Mouse (Mus musculus): ENCODE measurements around the gene Ppef2. TPM values are rescaled to one million over a fixed set of nuclear protein-coding genes. Genes with fewer than 3 reads are reported as not detected.

The Ppef2 gene
- polyA plus RNA-seq, 1 experiment from 2014 or later, result not detected

DNA sequence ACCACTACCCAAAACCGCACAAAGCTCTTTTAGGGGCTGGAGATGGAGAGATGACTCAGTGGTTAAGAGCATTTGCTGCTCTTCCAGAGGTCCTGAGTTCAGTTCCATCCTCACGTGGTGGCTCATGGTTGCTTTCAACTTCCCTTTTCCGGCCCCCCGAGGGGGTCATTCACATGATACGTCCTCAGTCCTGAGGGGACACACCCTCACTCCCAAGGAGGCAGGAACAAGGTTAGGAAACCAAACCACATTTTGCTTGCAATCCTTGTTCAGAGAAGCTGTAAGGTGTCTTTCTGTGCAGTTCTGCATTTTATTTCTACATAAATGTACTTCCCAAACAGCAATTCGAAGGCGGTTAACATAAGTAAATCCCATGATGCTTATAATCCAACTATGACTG, 14.4 kb upstream of the Ppef2 start:
- 50% methylated on average over 7 of the region's 7 CpGs for WGBS (ENCODE audit: insufficient replicate concordance)
- ATAC-seq (ENCODE audit: low read depth), result no peak

DNA sequence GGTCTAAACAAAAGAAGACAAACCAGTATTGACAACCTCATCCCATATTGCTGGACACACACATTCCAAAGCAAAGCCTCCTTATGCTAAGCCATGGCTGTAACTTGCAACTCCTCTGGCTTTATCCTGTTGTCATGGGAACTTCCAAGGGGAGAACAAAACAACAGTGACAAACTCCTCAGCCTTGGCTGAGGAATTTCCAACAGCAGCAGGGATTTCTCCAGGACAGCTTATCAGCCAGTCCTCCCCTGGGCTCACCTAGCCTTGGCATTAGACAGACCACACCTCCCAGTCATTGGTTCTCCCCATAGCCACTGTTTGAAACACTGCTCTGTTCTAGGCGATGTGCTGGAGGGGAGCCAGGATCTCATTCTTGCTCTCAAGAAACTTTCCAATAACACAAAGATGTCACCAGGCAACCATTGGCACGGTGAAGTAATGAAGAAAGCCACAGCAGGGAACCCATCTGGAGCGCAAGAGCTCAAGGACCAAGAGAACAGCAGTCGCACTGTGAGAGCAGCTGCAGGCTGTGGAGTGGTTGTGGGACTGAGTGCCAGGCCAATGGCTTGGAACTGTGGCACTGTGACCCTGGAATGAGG, 7.8 kb upstream of the Ppef2 start:
- Histone ChIP-seq H3K9me3 (replicated peaks) (no peaks in the 10 kb centered on the region), H3K27ac (no peak overlapping the region), H3K36me3 (no peaks in the 10 kb centered on the region), H3K4me3 (replicated peaks) (no peak overlapping the region), H3K27me3 (peaks cover 13% of the 10 kb centered on the region), H3K9ac (no peak overlapping the region), H3K4me1 (replicated peaks) (no peaks in the 10 kb centered on the region), H3K4me2 (no peak overlapping the region)
- WGBS (ENCODE audit: insufficient replicate concordance), result 54% methylated on average over 4 of the region's 4 CpGs
- no peak for DNase-seq
- ATAC-seq (ENCODE audit: low read depth), result no peak

More for the DNA sequence above, 14.4 kb upstream of the Ppef2 start:
- no peak overlapping the region for H3K9ac ChIP-seq
- no peaks in the 10 kb centered on the region for H3K4me1 ChIP-seq (replicated peaks)
- no peak overlapping the region for H3K27ac ChIP-seq
- DNase-seq, result no peak
- no peak overlapping the region for H3K4me2 ChIP-seq
- no peaks in the 10 kb centered on the region for H3K9me3 ChIP-seq (replicated peaks)
- H3K36me3 ChIP-seq, result no peaks in the 10 kb centered on the region
- H3K4me3 ChIP-seq (replicated peaks), result no peak overlapping the region
- peaks cover 16% of the 10 kb centered on the region for H3K27me3 ChIP-seq

DNA sequence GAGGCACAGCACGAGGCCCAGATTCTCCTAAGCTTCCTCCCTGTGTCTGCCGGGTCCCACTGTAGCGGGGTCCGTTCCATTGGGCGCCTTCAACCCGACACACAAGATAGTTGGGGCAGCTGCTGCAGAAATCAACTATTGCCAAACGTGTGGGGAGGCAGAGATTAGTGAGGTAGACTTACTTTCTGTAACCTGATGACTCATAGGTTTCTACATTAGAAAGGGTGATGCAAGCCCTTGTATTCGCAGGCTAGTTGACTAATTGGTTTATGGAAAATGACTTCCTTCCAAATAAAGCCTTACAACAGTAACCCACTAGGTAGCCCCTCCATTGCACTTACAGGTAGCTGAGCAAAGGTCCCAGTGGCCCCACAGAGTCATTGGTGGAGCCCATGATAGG, 6.6 kb upstream of the Ppef2 start:
- ATAC-seq (ENCODE audit: low read depth), result no peak
- no peaks in the 10 kb centered on the region for H3K9me3 ChIP-seq (replicated peaks)
- H3K9ac ChIP-seq, result no peak overlapping the region
- H3K4me3 ChIP-seq (replicated peaks), result no peak overlapping the region
- peaks cover 18% of the 10 kb centered on the region for H3K27me3 ChIP-seq
- no peak for DNase-seq
- H3K36me3 ChIP-seq, result no peaks in the 10 kb centered on the region
- WGBS (ENCODE audit: insufficient replicate concordance), result 58% methylated on average over 8 of the region's 8 CpGs
- H3K4me1 ChIP-seq (replicated peaks), result no peaks in the 10 kb centered on the region
- H3K27ac ChIP-seq, result no peak overlapping the region
- H3K4me2 ChIP-seq, result no peak overlapping the region

DNA sequence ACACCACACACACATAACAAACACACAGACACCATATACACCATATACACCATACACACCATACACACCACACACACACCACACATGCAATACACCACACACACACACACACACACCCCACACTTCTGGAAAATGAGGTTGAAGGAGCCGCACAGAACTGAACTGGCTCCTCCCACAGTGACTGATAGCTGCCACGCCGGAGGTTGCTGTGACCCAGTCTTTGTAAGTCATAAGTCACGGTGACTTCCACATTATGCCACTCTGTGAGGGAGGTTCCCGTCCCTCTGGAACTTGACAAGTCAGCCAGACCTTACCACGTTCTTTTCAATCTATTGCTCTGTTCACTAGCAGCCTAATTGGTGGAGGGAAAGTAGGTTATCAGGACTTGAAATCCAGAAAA, 1.6 kb downstream of the Ppef2 start:
- H3K27ac ChIP-seq, result no peak overlapping the region
- H3K4me3 ChIP-seq (replicated peaks), result no peak overlapping the region
- no peaks in the 10 kb centered on the region for H3K4me1 ChIP-seq (replicated peaks)
- H3K27me3 ChIP-seq, result peaks cover 43% of the 10 kb centered on the region
- no peaks in the 10 kb centered on the region for H3K9me3 ChIP-seq (replicated peaks)
- ATAC-seq (ENCODE audit: low read depth) (no peak), DNase-seq (no peak)
- no peaks in the 10 kb centered on the region for H3K36me3 ChIP-seq
- WGBS (ENCODE audit: insufficient replicate concordance), result 38% methylated on average over 6 of the region's 6 CpGs
- no peak overlapping the region for H3K9ac ChIP-seq
- H3K4me2 ChIP-seq, result no peak overlapping the region

DNA sequence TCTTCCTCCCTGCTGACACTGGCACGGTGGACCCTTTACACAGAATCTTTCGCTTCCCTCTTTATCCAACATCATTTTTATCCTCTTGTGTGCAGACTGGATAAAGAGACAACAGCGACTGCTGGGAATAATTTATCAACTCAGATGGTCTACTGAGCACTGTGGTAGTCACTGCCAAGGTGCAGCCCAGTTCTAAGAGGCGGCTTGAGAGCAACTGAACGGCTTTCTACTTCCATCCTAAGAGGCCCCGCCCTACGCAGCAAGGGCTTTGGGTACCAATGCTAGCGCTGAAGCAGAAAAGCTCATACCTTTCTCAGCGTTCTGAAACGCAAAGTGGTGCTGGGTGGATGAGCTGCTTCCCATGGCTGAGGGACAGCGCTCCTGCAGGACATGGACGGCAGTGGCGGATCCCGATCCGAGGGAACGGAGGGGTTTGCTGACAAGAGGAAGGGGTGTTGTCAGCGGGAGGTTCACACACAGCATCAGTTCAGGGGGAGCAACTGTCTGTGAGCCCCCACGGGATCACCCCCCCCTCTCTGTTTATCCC, 3.2 kb downstream of the Ppef2 start:
- ATAC-seq (ENCODE audit: low read depth), result no peak
- Histone ChIP-seq H3K27me3 (peaks cover 48% of the 10 kb centered on the region), H3K9me3 (replicated peaks) (0 out of 2 replicates have a peak, but pooled peaks cover 8% of the 10 kb centered on the region), H3K4me1 (replicated peaks) (no peaks in the 10 kb centered on the region), H3K4me3 (replicated peaks) (no peak overlapping the region), H3K4me2 (no peak overlapping the region), H3K27ac (no peak overlapping the region), H3K9ac (no peak overlapping the region), H3K36me3 (no peaks in the 10 kb centered on the region)
- DNase-seq, result no peak
- 21% methylated on average over 18 of the region's 18 CpGs for WGBS (ENCODE audit: insufficient replicate concordance)

DNA sequence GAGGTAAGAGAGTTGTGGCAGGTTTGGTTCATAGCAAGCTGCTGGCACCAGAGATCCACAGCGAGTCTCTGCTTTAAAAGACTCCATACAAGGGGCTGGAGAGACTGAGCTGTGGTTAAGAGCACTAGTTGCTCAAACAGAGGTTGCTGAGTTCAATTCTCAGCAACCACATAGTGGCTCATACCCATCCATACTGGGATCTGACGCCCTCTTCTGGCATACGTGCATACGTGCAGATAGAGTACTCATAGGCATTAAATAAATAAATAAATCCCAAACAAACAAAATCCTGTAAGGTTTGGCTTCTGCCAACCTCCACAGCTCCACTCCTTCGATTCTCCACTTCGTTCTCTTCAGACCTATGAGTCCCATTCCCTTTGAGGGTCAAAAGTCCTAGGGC, 4.0 kb downstream of the Ppef2 start:
- DNase-seq (no peak), ATAC-seq (ENCODE audit: low read depth) (no peak)
- H3K9ac ChIP-seq, result no peak overlapping the region
- H3K4me3 ChIP-seq (replicated peaks), result no peak overlapping the region
- 71% methylated on average over 6 of the region's 6 CpGs for WGBS (ENCODE audit: insufficient replicate concordance)
- H3K9me3 ChIP-seq (replicated peaks), result 0 out of 2 replicates have a peak, but pooled peaks cover 8% of the 10 kb centered on the region
- peaks cover 55% of the 10 kb centered on the region for H3K27me3 ChIP-seq
- H3K27ac ChIP-seq, result no peak overlapping the region
- no peaks in the 10 kb centered on the region for H3K4me1 ChIP-seq (replicated peaks)
- no peaks in the 10 kb centered on the region for H3K36me3 ChIP-seq
- H3K4me2 ChIP-seq, result no peak overlapping the region

DNA sequence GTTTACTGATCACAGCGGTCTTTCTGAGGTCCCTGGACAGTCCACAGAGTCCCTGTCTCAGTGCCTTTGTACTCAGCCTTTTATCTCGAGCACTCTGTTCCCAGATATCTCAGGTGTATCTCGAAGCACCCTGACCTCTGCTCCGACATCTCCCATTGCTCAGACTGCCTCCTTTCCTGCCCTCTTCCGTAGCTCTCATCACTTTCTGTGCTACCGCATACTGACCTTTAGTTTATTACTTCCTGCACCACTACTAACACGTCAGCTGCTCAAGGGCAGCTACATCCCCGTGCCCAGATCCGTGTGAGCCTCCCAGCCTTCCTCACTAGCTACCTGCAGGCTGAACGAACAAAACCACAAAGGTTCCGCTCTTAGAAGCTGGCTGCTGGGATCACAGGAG, 7.5 kb downstream of the Ppef2 start:
- H3K9ac ChIP-seq, result no peak overlapping the region
- 0 out of 2 replicates have a peak, but pooled peaks cover 8% of the 10 kb centered on the region for H3K9me3 ChIP-seq (replicated peaks)
- ATAC-seq (ENCODE audit: low read depth) (no peak), DNase-seq (no peak)
- no peak overlapping the region for H3K4me3 ChIP-seq (replicated peaks)
- 60% methylated on average over 11 of the region's 11 CpGs for WGBS (ENCODE audit: insufficient replicate concordance)
- no peaks in the 10 kb centered on the region for H3K36me3 ChIP-seq
- no peak overlapping the region for H3K4me2 ChIP-seq
- H3K27ac ChIP-seq, result no peak overlapping the region
- H3K27me3 ChIP-seq, result peaks cover 52% of the 10 kb centered on the region
- H3K4me1 ChIP-seq (replicated peaks), result no peaks in the 10 kb centered on the region

DNA sequence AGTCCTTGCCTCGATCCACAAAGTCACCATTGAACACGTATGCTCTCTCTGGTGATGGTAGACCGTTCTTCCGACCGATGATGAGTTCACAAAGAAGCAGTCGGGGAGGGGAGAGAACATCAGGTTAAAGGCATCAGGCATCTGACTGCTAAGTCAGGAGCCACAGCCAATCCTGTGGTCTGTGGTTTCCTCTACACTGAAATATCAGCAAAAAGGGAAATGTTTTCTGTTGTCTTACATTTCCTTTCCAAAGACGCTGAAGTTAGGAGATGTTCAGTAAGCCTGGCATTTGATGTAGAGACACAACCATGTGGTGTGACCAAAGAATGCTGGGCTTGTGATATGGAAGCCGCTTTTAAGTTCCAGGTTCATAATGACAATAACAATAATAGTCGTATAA, 10.6 kb downstream of the Ppef2 start:
- no peak overlapping the region for H3K4me3 ChIP-seq (replicated peaks)
- no peaks in the 10 kb centered on the region for H3K36me3 ChIP-seq
- no peak overlapping the region for H3K4me2 ChIP-seq
- ATAC-seq (ENCODE audit: low read depth) (no peak), DNase-seq (peak; percentile 5)
- peaks cover 49% of the 10 kb centered on the region for H3K27me3 ChIP-seq
- H3K9me3 ChIP-seq (replicated peaks), result 0 out of 2 replicates have a peak, but pooled peaks cover 8% of the 10 kb centered on the region
- H3K27ac ChIP-seq, result no peak overlapping the region
- WGBS (ENCODE audit: insufficient replicate concordance), result 22% methylated on average over 9 of the region's 9 CpGs
- H3K4me1 ChIP-seq (replicated peaks), result no peaks in the 10 kb centered on the region
- H3K9ac ChIP-seq, result no peak overlapping the region

DNA sequence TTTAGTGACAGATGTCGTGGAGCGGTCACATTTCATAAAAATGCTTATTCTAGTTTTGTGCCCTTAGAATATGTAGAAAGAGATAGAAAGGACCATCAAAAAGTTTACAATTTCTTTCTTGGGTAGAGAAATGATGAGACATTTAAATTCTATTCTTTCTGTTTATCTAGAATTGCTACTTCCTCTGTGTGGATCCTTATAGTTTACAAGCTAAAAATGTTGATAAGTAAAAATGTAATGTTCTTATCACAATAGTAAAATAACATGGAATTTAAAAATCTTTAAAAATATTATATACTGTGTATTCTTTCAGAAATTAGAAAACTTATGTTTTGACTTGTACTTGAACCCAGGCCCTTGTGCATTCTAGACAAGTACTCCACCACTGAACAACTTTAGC, 11.2 kb downstream of the Ppef2 start:
- no peak for DNase-seq
- no peaks in the 10 kb centered on the region for H3K4me1 ChIP-seq (replicated peaks)
- 0 out of 2 replicates have a peak, but pooled peaks cover 8% of the 10 kb centered on the region for H3K9me3 ChIP-seq (replicated peaks)
- no peak overlapping the region for H3K4me3 ChIP-seq (replicated peaks)
- 79% methylated on average over 2 of the region's 2 CpGs for WGBS (ENCODE audit: insufficient replicate concordance)
- no peaks in the 10 kb centered on the region for H3K36me3 ChIP-seq
- H3K27ac ChIP-seq, result no peak overlapping the region
- peaks cover 48% of the 10 kb centered on the region for H3K27me3 ChIP-seq
- ATAC-seq (ENCODE audit: low read depth), result no peak
- no peak overlapping the region for H3K9ac ChIP-seq
- H3K4me2 ChIP-seq, result no peak overlapping the region

DNA sequence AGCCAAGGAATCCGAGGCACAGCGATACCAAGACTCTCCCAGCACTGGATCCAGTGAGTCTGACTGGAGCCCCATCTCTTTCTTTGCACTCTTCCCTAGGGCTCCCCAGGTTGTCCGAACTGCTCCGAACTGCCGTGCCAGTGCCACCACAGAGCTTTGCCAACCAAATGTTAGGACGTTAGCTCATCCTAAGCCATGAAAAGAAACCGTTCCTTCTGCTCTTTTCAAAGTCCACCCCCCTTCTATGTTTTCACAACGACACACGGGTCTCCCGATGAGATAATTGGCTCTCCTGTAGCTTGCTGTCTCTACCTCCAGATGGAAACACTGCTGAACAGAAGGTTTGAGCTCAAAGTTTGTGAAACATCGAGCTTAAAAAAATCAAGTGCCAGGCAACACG, 15.3 kb downstream of the Ppef2 start:
- H3K9ac ChIP-seq, result no peak overlapping the region
- H3K9me3 ChIP-seq (replicated peaks), result no peaks in the 10 kb centered on the region
- no peak for DNase-seq
- H3K27me3 ChIP-seq, result peaks cover 43% of the 10 kb centered on the region
- ATAC-seq (ENCODE audit: low read depth), result no peak
- H3K4me2 ChIP-seq, result no peak overlapping the region
- no peak overlapping the region for H3K4me3 ChIP-seq (replicated peaks)
- H3K4me1 ChIP-seq (replicated peaks), result no peaks in the 10 kb centered on the region
- H3K27ac ChIP-seq, result no peak overlapping the region
- 78% methylated on average over 12 of the region's 12 CpGs for WGBS (ENCODE audit: insufficient replicate concordance)
- H3K36me3 ChIP-seq, result no peaks in the 10 kb centered on the region

DNA sequence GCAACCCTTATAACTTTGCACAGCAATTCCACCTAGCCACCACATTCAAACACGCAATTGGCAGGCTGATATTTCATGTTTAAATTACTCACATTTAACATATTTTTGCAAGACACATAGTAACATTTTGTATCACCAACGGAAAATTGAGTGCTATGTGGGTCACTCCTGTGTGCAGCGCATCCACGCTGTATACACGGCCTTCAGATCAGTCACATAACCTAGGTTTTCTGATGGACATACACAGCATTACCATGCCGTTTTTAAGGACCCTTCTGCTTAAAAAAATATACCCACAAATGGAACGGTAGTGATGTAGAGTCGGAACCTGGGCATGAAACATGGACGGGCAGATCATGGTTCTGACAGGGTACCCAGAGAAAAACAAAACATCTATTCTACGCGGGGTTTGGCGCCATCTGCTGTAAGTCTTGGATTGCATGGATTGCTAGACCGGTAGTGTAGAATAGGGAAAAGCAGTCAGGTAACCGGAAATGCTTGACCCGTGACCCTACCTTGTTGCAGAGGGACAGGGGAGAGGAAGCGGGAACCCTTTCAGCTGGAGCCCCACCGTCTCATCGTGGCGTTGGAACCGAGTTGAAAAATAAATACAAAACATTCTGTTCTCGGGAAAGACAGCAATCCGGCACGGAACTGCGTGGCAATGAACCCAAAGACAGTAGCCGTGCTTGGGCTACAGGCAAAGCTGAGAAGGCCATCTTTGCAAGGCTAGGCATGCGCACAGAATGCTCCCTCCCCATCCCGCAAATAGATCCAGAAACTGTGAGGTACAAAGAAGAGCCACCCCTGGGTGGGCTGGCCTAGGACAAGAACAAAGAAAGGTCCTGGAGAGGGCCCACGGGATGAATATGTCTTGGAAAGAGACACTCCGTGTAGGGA, 16.5 kb downstream of the Ppef2 start:
- Histone ChIP-seq H3K36me3 (no peaks in the 10 kb centered on the region), H3K9me3 (replicated peaks) (no peaks in the 10 kb centered on the region), H3K4me1 (replicated peaks) (no peaks in the 10 kb centered on the region), H3K4me3 (replicated peaks) (no peak overlapping the region), H3K4me2 (no peak overlapping the region), H3K27ac (no peak overlapping the region), H3K27me3 (peaks cover 45% of the 10 kb centered on the region), H3K9ac (no peak overlapping the region)
- DNase-seq (no peak), ATAC-seq (ENCODE audit: low read depth) (no peak)
- WGBS (ENCODE audit: insufficient replicate concordance), result 37% methylated on average over 29 of the region's 29 CpGs

Measured in liver, embryonic 13.5 days (tissue).